Mouse (Mus musculus) embryonic facial prominence, embryonic 15.5 days (tissue): ENCODE results near the gene Sox1. TPM values are rescaled to one million over a fixed set of nuclear protein-coding genes. Genes with fewer than 3 reads are reported as not detected.

Experiments
- ATAC-seq: fragments of 200-750 bp; cut with Nextera tagmentation; 2 replicates; pipeline ENCODE4 v1.8.0; 2017; ENCODE audit warnings: low read depth, moderate TSS enrichment; ENCODE audit not compliant: insufficient number of reproducible peaks, low FRiP score, low TSS enrichment
- H3K27ac ChIP-seq: fragments of 300-500 bp; sonication (generic); replicated peaks from 2 replicates; pipeline ENCODE4 v1.5.1; 2015; ENCODE audit warnings: mild to moderate bottlenecking, inconsistent platforms
- H3K27me3 ChIP-seq: fragments of 300-500 bp; sonication (generic); 2 replicates; pipeline ENCODE4 v1.6.1; 2015; ENCODE audit warnings: inconsistent platforms
- H3K36me3 ChIP-seq: fragments of 300-500 bp; sonication (generic); 2 replicates; pipeline ENCODE4 v1.6.1; 2015; ENCODE audit warnings: mild to moderate bottlenecking, inconsistent platforms
- H3K4me1 ChIP-seq: fragments of 300-500 bp; sonication (generic); 2 replicates; pipeline ENCODE4 v1.6.1; 2015; ENCODE audit warnings: inconsistent platforms
- H3K4me2 ChIP-seq: fragments of 300-500 bp; sonication (generic); replicated peaks from 2 replicates; pipeline ENCODE4 v1.6.1; 2015; ENCODE audit warnings: mild to moderate bottlenecking, inconsistent platforms
- H3K4me3 ChIP-seq: fragments of 300-500 bp; sonication (generic); replicated peaks from 2 replicates; pipeline ENCODE4 v1.5.1; 2015; ENCODE audit warnings: mild to moderate bottlenecking, inconsistent platforms
- H3K9ac ChIP-seq: fragments of 300-500 bp; sonication (generic); 2 replicates; pipeline ENCODE4 v1.6.1; 2015; ENCODE audit warnings: inconsistent platforms
- H3K9me3 ChIP-seq: fragments of 300-500 bp; sonication (generic); replicated peaks from 2 replicates; pipeline ENCODE4 v1.6.1; 2016; ENCODE audit warnings: inconsistent platforms
- WGBS: fragments of 180-500 bp; shearing (Covaris S2); methylation state at CpG from one replicate; pipeline ENCODE4 v1.1.7; 2015; 5-methylcytosine and 5-hydroxymethylcytosine counted together
- polyA plus RNA-seq: library from polyadenylated mRNA; unstranded; fragments of >200 nt; fragmentation: Nextera tagmentation; extraction: Ambion mirVana; gene quantifications from 2 replicates; pipeline ENCODE4 v1.2.1, GENCODE M21; 2015

The Sox1 gene
- polyA plus RNA-seq, 1 experiment from 2014 or later, result 0.03 TPM

DNA sequence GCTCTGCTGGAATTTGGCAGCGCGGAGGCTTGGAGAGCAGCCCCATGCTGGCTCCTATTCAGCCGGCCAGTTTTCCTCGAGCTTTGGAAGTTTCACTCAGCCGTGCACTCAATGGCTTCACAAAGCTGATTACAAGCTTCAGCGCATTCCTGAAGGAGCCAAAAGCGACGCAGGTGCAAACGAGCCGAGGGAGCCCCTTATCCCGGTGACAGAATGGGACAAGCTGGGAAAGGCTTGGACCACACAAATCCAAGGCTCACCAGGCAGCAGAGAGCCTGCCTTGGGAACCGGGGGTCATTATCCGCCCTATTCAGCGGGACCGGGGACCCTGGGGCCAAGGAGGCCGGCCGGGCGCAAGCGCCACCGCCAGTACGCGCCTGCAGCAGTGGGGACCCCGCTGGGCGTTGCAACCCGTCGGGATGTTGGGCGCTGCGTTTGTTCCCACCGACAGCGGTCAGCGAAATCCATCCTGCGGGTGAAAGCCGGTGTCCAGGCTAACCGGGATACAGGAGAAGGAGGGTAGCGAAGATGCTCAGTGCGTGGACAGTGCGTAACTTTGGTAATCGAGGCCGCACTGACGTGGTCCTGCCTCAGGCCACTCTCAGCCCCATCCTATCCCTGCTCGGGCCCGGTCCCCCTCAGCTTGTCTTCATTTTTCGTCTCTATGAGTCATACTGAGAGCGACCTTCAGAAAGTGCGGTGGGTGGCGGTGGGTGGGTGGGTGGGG, 35.2 kb downstream of the Sox1 start:
- no peaks in the 10 kb centered on the region for H3K9me3 ChIP-seq
- H3K27ac ChIP-seq, result no peak overlapping the region
- no peaks in the 10 kb centered on the region for H3K36me3 ChIP-seq
- ATAC-seq, result 0 out of 2 replicates have a peak, but pooled peaks have one; percentile 39
- H3K27me3 ChIP-seq, result peaks cover 97% of the 10 kb centered on the region
- H3K9ac ChIP-seq, result no peak overlapping the region
- WGBS, result 2% methylated on average over 46 of the region's 46 CpGs
- H3K4me2 ChIP-seq, result peak overlapping the region; percentile 35; the same call in 1 of the 2 replicates
- peak overlapping the region; percentile 24 for H3K4me3 ChIP-seq
- H3K4me1 ChIP-seq, result peaks cover 18% of the 10 kb centered on the region

DNA sequence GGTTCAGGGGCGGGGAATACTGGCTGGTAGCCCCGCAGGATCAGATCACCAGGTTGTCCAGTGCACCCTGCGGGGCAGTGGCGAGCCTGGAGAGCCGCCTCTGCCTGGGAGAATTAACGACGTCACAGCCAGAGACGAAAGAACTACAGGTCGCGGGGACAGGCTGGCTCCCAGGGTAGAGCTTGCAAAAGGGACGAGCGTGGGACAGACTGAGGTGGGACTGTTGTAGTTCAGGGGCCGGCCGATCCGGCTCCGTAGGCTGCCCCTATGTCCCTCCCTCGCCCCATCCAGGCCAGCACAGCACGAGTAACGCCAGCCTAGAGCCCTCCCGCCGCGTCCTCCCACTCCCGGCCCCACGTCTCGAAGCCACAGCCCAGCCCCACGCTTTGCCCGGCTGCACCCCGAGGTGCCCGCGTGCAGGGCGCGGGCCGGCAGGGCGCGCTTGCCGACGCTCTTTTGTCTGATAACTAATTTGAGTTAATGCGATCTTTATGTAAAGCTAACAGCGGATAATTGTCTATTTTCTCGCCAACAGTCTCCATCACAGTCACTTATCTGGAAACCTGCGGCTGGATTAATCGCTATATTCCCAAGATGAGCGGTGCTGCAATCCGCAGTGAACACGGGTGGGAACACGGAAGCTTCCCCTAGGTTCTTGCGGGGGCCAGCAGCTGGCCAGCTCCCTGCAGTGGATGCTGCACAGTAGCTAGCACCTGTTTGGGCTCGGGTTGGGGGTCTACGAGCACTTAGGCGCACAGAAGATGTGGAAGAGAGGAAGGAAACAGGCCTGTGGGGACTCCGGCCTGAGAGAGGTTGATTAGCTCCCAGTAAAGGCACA, 36.0 kb downstream of the Sox1 start:
- peak overlapping the region; percentile 35; the same call in 1 of the 2 replicates for H3K4me2 ChIP-seq
- H3K9me3 ChIP-seq, result no peaks in the 10 kb centered on the region
- H3K4me1 ChIP-seq, result peaks cover 18% of the 10 kb centered on the region
- no peak overlapping the region for H3K27ac ChIP-seq
- 1% methylated on average over 50 of the region's 51 CpGs for WGBS
- peak overlapping the region; percentile 24 for H3K4me3 ChIP-seq
- peaks cover 96% of the 10 kb centered on the region for H3K27me3 ChIP-seq
- no peak overlapping the region for H3K9ac ChIP-seq
- ATAC-seq, result no peak
- no peaks in the 10 kb centered on the region for H3K36me3 ChIP-seq

DNA sequence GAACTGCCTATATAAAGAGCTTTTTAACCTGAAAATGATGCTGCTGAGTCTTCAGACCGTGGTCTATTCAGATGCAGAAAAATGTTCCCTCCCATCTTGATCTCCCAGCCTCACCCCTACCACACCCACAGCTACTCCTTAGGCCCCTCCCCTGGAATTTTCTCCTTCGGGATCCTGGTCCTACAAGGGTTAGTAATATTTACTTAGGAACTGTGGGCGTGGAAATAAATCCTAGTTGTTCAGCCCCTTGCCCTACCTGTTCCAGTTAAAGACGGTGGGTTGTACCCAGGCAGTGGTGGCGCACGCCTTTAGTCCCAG, 36.6 kb downstream of the Sox1 start:
- H3K27ac ChIP-seq, result no peak overlapping the region
- peaks cover 90% of the 10 kb centered on the region for H3K27me3 ChIP-seq
- H3K9me3 ChIP-seq, result no peaks in the 10 kb centered on the region
- no peak overlapping the region for H3K4me3 ChIP-seq
- WGBS, result 54% methylated on average over 6 of the region's 6 CpGs
- H3K36me3 ChIP-seq, result no peaks in the 10 kb centered on the region
- no peak overlapping the region for H3K9ac ChIP-seq
- ATAC-seq, result no peak
- no peak overlapping the region for H3K4me2 ChIP-seq
- peaks cover 18% of the 10 kb centered on the region for H3K4me1 ChIP-seq

DNA sequence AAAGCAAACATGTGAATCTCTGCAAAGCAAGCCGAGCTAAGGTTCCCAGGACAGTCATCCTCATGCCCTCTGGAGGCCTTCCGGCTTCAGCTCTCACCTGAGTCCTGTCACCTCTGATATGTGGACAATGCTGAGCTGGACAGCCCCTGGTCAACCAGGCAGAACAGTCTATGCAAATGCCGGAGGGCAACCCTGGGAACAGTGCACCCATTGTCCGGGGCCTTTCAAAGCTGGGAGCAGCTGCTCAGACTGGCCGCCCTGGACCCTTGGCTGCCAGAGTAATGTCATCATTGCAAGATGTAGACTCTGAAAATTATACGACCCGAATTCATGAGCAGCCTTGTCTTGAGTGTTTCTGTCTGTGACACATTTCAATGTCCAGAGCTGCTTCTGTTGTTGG, 37.5 kb downstream of the Sox1 start:
- Histone ChIP-seq H3K4me3 (no peak overlapping the region), H3K4me2 (no peak overlapping the region), H3K27me3 (peaks cover 89% of the 10 kb centered on the region), H3K27ac (no peak overlapping the region), H3K9ac (no peak overlapping the region), H3K4me1 (peaks cover 18% of the 10 kb centered on the region), H3K36me3 (no peaks in the 10 kb centered on the region), H3K9me3 (no peaks in the 10 kb centered on the region)
- ATAC-seq, result no peak
- 33% methylated on average over 7 of the region's 7 CpGs for WGBS

DNA sequence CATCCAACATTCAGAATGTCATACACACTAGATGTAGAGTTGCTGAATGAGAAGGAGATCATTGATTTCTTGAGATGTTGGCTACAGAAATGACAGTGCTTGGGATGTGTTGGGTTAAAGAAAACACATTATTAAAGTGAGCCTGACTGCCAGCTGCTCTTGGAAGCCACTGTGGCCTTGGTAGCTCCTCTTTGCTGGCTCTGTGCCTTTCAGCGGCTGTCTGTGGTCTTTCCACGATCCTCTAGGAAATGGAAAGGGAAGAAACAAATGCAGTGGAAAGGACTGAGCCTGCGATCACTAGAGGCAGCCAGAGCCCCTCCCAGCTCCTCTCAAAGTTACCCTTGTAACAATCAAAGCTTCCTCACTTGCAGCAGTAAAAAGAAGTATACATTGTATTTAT, 39.7 kb downstream of the Sox1 start:
- Histone ChIP-seq H3K9ac (no peak overlapping the region), H3K27me3 (peaks cover 67% of the 10 kb centered on the region), H3K36me3 (no peaks in the 10 kb centered on the region), H3K4me1 (peaks cover 17% of the 10 kb centered on the region), H3K27ac (no peak overlapping the region), H3K4me2 (no peak overlapping the region), H3K4me3 (no peak overlapping the region), H3K9me3 (no peaks in the 10 kb centered on the region)
- ATAC-seq, result no peak
- WGBS, result 44% methylated on average over 3 of the region's 3 CpGs

DNA sequence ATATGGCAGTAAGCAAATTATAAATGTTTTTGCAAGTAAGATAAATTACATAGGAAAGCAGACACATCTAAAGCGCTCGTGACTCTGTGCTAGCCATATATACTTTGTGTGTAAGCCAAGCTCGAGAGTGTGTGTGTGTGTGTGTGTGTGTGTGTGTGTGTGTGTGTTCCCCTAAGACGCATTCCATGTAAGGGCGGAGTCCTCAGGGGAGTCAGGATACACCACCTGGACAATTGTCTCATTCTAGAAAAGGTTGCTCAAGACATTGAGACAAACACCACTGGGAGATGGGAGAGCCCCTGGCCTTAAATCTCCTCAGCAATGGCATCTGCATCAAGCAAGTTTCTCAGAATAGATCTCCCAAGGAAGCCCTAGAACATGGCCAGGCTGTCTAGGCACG, 42.9 kb downstream of the Sox1 start:
- Histone ChIP-seq H3K9me3 (no peaks in the 10 kb centered on the region), H3K4me1 (no peaks in the 10 kb centered on the region), H3K27ac (no peak overlapping the region), H3K36me3 (no peaks in the 10 kb centered on the region), H3K9ac (no peak overlapping the region), H3K4me3 (no peak overlapping the region), H3K4me2 (no peak overlapping the region), H3K27me3 (peaks cover 35% of the 10 kb centered on the region)
- ATAC-seq, result no peak
- WGBS, result 80% methylated on average over 6 of the region's 6 CpGs

DNA sequence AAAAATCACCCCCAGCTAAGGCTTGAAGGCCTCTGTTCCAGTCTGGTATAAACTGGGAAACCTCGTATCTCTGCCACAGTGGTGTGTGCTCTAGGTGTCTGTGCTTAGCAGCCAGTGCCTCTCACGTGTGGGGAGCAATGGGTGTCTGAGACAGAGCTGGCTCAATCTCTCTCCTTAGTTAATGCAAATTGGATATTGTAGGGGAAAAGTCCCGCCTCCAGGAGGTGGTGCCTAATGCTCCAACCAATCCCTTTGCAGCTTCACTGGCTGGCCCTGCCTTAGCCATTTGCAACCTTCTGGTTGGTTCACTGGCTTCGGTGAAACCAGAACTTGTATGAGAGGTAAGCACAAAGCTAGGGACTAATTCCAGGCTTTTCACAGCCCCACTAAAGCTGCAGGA, 43.9 kb downstream of the Sox1 start:
- no peak for ATAC-seq
- 30% methylated on average over 4 of the region's 4 CpGs for WGBS

DNA sequence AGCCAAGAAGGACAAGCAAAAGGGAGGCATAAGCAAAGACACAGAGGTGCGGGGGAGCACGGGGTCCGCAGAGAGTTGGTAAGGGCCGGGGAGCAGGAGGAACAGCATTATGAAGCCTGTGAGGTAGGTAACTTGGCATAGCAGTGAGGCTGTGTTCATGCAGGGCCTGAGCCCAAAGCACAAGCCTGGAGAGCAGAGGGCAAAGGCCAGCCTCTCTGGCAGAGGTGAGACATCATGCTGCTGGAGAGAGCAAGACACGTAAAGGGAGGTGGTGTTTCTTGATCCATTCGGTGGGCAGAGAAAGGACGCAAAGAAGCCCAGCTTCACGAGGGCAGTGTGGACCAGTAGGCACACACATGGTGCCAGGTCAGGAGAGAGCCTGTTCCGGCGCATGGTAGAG, 44.8 kb downstream of the Sox1 start:
- Histone ChIP-seq H3K9ac (no peak overlapping the region), H3K4me1 (no peaks in the 10 kb centered on the region), H3K36me3 (no peaks in the 10 kb centered on the region), H3K27me3 (peaks cover 24% of the 10 kb centered on the region), H3K4me2 (no peak overlapping the region), H3K4me3 (no peak overlapping the region), H3K9me3 (no peaks in the 10 kb centered on the region), H3K27ac (no peak overlapping the region)
- ATAC-seq, result no peak
- WGBS, result 92% methylated on average over 10 of the region's 10 CpGs

More for the DNA sequence above, 43.9 kb downstream of the Sox1 start:
- Histone ChIP-seq H3K4me2 (no peak overlapping the region), H3K9ac (no peak overlapping the region), H3K27me3 (peaks cover 25% of the 10 kb centered on the region), H3K27ac (no peak overlapping the region), H3K9me3 (no peaks in the 10 kb centered on the region), H3K36me3 (no peaks in the 10 kb centered on the region), H3K4me3 (no peak overlapping the region), H3K4me1 (no peaks in the 10 kb centered on the region)

DNA sequence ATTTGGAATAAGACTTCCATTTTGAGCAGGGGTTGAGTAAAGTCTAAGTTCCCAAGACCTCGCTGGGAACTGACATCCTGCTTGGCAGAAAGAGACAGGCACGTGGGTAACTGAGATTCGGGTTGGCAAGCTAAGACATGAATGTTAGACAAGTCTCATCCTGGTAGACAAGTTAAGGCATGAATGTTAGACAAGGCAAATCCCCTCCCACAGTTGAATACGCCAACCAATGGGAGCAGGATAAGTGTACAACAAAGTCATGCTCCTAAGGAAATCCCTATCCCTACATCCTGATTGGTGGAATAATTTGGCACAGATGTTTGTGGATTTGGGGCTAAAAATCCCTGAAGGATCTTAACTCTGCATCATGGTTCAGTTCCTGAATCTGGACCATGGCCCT, 45.9 kb downstream of the Sox1 start:
- H3K4me1 ChIP-seq, result 0 out of 2 replicates have a peak, but pooled peaks cover under 1% of the 10 kb centered on the region
- no peaks in the 10 kb centered on the region for H3K9me3 ChIP-seq
- no peak for ATAC-seq
- no peak overlapping the region for H3K4me3 ChIP-seq
- H3K27me3 ChIP-seq, result peaks cover 25% of the 10 kb centered on the region
- H3K9ac ChIP-seq, result no peak overlapping the region
- WGBS, result 82% methylated on average over 4 of the region's 4 CpGs
- H3K4me2 ChIP-seq, result no peak overlapping the region
- H3K27ac ChIP-seq, result no peak overlapping the region
- H3K36me3 ChIP-seq, result no peaks in the 10 kb centered on the region

DNA sequence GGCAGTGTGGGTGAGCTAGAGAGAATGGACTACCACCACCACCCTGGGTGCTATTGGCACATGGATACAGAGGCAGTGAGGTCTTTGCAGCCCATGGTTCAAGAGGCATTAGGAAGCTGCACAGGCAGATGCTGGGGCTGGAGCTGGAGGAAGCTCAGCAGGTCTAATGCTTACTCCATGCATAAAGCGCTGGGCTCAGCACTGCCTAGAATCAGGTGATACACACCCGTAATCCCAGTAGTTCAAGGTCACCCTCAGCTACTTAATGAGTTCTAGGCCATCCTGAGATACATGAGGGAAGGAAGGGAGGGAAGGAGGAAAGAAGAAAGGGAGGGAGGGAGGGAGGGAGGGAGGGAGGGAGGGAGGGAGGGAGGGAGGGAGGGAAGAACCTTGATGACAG, 50.2 kb downstream of the Sox1 start:
- no peak overlapping the region for H3K4me2 ChIP-seq
- no peak overlapping the region for H3K9ac ChIP-seq
- no peaks in the 10 kb centered on the region for H3K36me3 ChIP-seq
- H3K27me3 ChIP-seq, result peaks cover 48% of the 10 kb centered on the region
- 54% methylated on average over 2 of the region's 2 CpGs for WGBS
- H3K4me3 ChIP-seq, result no peak overlapping the region
- H3K9me3 ChIP-seq, result no peaks in the 10 kb centered on the region
- no peak for ATAC-seq
- H3K4me1 ChIP-seq, result peaks cover 6% of the 10 kb centered on the region; the same call in 1 of the 2 replicates
- no peak overlapping the region for H3K27ac ChIP-seq

DNA sequence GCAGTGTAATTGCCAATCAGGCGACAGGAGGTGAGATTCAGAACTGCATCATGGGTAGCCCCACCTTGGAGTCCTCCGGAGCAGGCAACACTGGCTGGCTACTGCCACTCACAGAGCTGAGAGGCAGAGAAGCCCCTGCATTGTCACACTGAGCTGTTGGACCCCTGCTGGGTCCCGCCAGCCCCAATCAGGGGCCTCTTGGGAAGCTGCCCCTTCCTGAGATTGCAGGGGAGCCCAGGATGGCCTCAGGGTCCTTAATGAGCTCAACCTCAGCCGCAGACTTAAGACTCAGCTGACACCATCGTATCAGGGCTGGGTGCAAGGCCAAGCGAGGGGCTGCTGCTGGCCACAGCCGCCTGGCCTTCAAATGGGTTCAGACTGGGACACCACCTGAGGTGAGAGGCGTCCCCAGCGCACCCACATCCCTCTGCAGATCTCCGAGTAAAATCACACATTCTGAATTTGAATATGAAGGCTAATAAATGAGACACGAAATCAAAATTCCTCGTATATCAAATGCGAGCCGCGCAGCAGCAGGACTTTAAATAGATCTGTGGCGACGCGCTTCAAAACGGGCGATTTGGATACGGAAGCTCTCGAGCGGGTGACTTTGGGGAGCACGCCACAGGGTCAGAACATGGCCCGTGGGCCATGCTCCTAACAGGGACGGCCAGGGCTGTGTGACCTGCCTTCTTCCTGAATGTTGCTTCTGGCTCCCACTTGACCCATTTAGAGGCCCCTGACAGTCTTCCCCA, 51.0 kb downstream of the Sox1 start:
- H3K4me3 ChIP-seq, result no peak overlapping the region
- H3K9ac ChIP-seq, result no peak overlapping the region
- no peak overlapping the region for H3K4me2 ChIP-seq
- WGBS, result 1% methylated on average over 26 of the region's 26 CpGs
- peaks cover 53% of the 10 kb centered on the region for H3K27me3 ChIP-seq
- peaks cover 6% of the 10 kb centered on the region; the same call in 1 of the 2 replicates for H3K4me1 ChIP-seq
- no peak for ATAC-seq
- no peaks in the 10 kb centered on the region for H3K9me3 ChIP-seq
- no peak overlapping the region for H3K27ac ChIP-seq
- H3K36me3 ChIP-seq, result no peaks in the 10 kb centered on the region
